Mouse (Mus musculus): ENCODE data around the gene Rpl13.
"Not testable (repeated sequence)": the region's sequence is repeated elsewhere in the genome, so short reads cannot be mapped to it uniquely, and the experiment has no call there.

DNA sequence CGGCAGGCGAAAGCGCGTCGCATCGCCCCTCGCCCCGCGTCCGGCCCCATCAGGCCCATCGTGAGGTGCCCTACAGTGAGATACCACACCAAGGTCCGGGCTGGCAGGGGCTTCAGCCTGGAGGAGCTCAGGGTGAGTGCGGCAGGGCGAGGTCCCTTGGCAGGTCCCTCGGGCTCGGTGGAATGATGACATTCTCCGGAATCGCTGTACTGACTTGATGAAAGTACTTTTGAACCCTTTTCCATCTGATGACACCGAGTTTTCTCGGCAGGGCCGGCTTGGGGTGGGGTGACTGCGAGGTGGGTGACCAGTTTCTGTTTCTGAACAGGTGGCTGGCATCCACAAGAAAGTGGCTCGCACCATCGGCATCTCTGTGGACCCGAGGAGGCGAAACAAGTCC lies 705 bp downstream of the Rpl13 start:
- not testable (repeated sequence) for TF ChIP-seq POLR2A (IDR thresholded peaks at IDR 0.05; ENCODE audit: borderline replicate concordance, extremely low read depth, insufficient read depth, insufficient read length, poor library complexity, severe bottlenecking); CTCF (IDR thresholded peaks at IDR 0.05; ENCODE audit: borderline replicate concordance, extremely low read depth, insufficient read depth, insufficient read length)
